31 mouse cellular contexts compared by ENCODE assay signal in the genomic region with DNA sequence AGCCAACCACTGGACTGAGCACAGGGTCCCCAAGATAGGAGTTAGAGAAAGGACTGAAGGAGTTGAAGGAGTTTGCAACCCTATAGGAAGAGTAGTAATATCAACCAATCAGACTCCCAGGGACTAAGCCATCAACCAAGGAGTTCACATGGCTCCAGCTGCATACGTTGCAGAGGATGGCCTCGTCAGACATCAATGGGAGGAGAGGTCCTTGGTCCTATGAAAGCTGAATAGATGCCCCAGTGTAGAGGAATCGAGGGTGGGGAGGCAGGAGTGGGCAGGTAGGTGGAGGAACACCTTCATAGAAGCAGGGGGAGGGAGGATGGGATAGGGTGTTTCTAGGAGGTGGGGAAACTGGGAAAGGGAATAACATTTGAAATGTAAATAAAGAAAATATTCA. TPM values are rescaled to one million over a fixed set of nuclear protein-coding genes. Genes with fewer than 3 reads are reported as not detected.
DNase-seq lines count a peak whose midpoint lies in the region; ATAC-seq and TF ChIP-seq lines count a peak whose summit lies in the region.
"Had no signal": no experiment of that assay in that cellular context is flagged by ENCODE, and none has a peak within 500 bp of the region (broad histone marks: within the 10 kb centered on the region; RNA-seq: fewer than 3 reads in every experiment).

No protein-coding gene starts in this region.

- no peak for DNase-seq in heart, embryonic 10.5 days (ENCODE audit: low spot score)
- DNase-seq in heart, postnatal 25 days (ENCODE audit: low spot score) = no peak
- no peak for DNase-seq in heart, postnatal 14 days
- DNase-seq in heart, postnatal 10 days = no peak
- DNase-seq in heart, postnatal 0 days (ENCODE audit: low spot score) = no peak
- no peak for DNase-seq in yolk sac, embryonic 10.5 days (ENCODE audit: low spot score)
- DNase-seq: adrenal gland, postnatal 10 days; adrenal gland, postnatal 36 days; B cell, adult 2 months; cerebellum, adult 18-20 months; cerebellum, adult 9-10 months; cerebellum, postnatal 14 days; forebrain, postnatal 0 days; gastrocnemius, adult 2 months; gastrocnemius, postnatal 14 days; kidney, adult 2 months had no signal

- intact Hi-C loops in heart, postnatal 25 days (cut with DNase I) = no loop called here
- intact Hi-C loops in heart, postnatal 14 days (cut with DNase I) = no loop called here
- intact Hi-C loops in heart, postnatal 10 days (cut with DNase I) = no loop called here

- H3K4me1 ChIP-seq in heart, embryonic 10.5 days = peaks cover 47% of the 10 kb centered on the region
- H3K4me1 ChIP-seq in heart, embryonic 13.5 days = peaks cover 49% of the 10 kb centered on the region
- peaks cover 37% of the 10 kb centered on the region for H3K4me1 ChIP-seq in heart, embryonic 16.5 days (ENCODE audit: control insufficient read depth, insufficient read depth, low read length)
- H3K4me1 ChIP-seq in heart, postnatal 0 days (ENCODE audit: control insufficient read depth, insufficient read depth) = peaks cover 23% of the 10 kb centered on the region
- H3K4me1 ChIP-seq: embryonic facial prominence, embryonic 12.5 days had no signal

- WGBS in heart, embryonic 10.5 days = 62% methylated on average over 3 of the region's 3 CpGs
- WGBS in heart, embryonic 13.5 days = 45% methylated on average over 3 of the region's 3 CpGs
- 60% methylated on average over 3 of the region's 3 CpGs for WGBS in heart, embryonic 16.5 days
- WGBS in heart, postnatal 0 days = 61% methylated on average over 3 of the region's 3 CpGs

- H3K4me2 ChIP-seq in heart, embryonic 13.5 days = no peak overlapping the region; the same call in 1 of the 2 replicates
- no peak overlapping the region for H3K4me2 ChIP-seq in heart, embryonic 16.5 days (ENCODE audit: low read depth, low read length)
- no peak overlapping the region for H3K4me2 ChIP-seq in heart, postnatal 0 days (ENCODE audit: low read depth, low read length)
- H3K4me2 ChIP-seq: embryonic facial prominence, embryonic 12.5 days; embryonic facial prominence, embryonic 15.5 days; hindbrain, embryonic 12.5 days; hindbrain, embryonic 15.5 days had no signal

- ATAC-seq in heart, embryonic 13.5 days (ENCODE audit: extremely low read depth, insufficient number of reproducible peaks, low FRiP score, low TSS enrichment) = no peak
- no peak for ATAC-seq in heart, embryonic 16.5 days (replicated peaks; ENCODE audit: extremely low read depth, insufficient read depth, low FRiP score)
- ATAC-seq in heart, postnatal 0 days (ENCODE audit: insufficient read depth, low read depth) = no peak
- ATAC-seq: forebrain, embryonic 14.5 days; forebrain, postnatal 0 days; intestine, postnatal 0 days; Patski had no signal

- no peaks in the 10 kb centered on the region for H3K9me3 ChIP-seq in heart, embryonic 10.5 days
- H3K9me3 ChIP-seq in heart, embryonic 13.5 days = no peaks in the 10 kb centered on the region
- no peaks in the 10 kb centered on the region for H3K9me3 ChIP-seq in heart, embryonic 16.5 days (replicated peaks; ENCODE audit: control insufficient read depth, low read length)
- no peaks in the 10 kb centered on the region for H3K9me3 ChIP-seq in heart, postnatal 0 days (replicated peaks; ENCODE audit: control insufficient read depth, low read length)
- H3K9me3 ChIP-seq: embryonic facial prominence, embryonic 12.5 days; embryonic facial prominence, embryonic 15.5 days; G1E; hindbrain, embryonic 12.5 days; hindbrain, embryonic 15.5 days had no signal

- H3K27ac ChIP-seq in heart, embryonic 10.5 days = peak overlapping the region; percentile 56; the same call in 1 of the 2 replicates
- peak overlapping the region; percentile 54 for H3K27ac ChIP-seq in heart, embryonic 13.5 days (replicated peaks)
- peak overlapping the region; percentile 42; the same call in 1 of the 2 replicates for H3K27ac ChIP-seq in heart, embryonic 16.5 days (ENCODE audit: low read length)
- 0 out of 2 replicates have a peak overlapping the region, but pooled peaks have one; percentile 6 for H3K27ac ChIP-seq in heart, postnatal 0 days (ENCODE audit: low read depth)
- H3K27ac ChIP-seq: embryonic facial prominence, embryonic 12.5 days; embryonic facial prominence, embryonic 15.5 days; gastrocnemius, adult 2 months; hindbrain, embryonic 12.5 days; hindbrain, embryonic 15.5 days had no signal

- H3K9ac ChIP-seq in heart, embryonic 13.5 days = no peak overlapping the region
- H3K9ac ChIP-seq in heart, embryonic 16.5 days (ENCODE audit: low read length) = no peak overlapping the region
- no peak overlapping the region for H3K9ac ChIP-seq in heart, postnatal 0 days (replicated peaks; ENCODE audit: low read depth, low read length)
- H3K9ac ChIP-seq: embryonic facial prominence, embryonic 12.5 days; embryonic facial prominence, embryonic 15.5 days; forebrain, postnatal 0 days; hindbrain, embryonic 12.5 days; hindbrain, embryonic 15.5 days had no signal

- TF ChIP-seq EP300 in heart, postnatal 0 days (IDR thresholded peaks at IDR 0.05; ENCODE audit: low read depth) = no peak

- H3K36me3 ChIP-seq in heart, embryonic 10.5 days = no peaks in the 10 kb centered on the region
- H3K36me3 ChIP-seq in heart, embryonic 13.5 days = no peaks in the 10 kb centered on the region
- no peaks in the 10 kb centered on the region for H3K36me3 ChIP-seq in heart, embryonic 16.5 days (ENCODE audit: control insufficient read depth, insufficient read depth)
- H3K36me3 ChIP-seq in heart, postnatal 0 days (replicated peaks; ENCODE audit: control insufficient read depth, insufficient read depth, low read length) = no peaks in the 10 kb centered on the region

- no peak overlapping the region for H3K4me3 ChIP-seq in heart, embryonic 10.5 days
- no peak overlapping the region for H3K4me3 ChIP-seq in heart, embryonic 13.5 days
- H3K4me3 ChIP-seq in heart, embryonic 16.5 days (ENCODE audit: low read length) = no peak overlapping the region
- no peak overlapping the region for H3K4me3 ChIP-seq in heart, postnatal 0 days (ENCODE audit: low read depth, low read length)
- H3K4me3 ChIP-seq: embryonic facial prominence, embryonic 12.5 days; embryonic facial prominence, embryonic 15.5 days; gastrocnemius, adult 2 months; hindbrain, embryonic 12.5 days; hindbrain, embryonic 15.5 days had no signal

- TF ChIP-seq CTCF in heart, postnatal 0 days (IDR thresholded peaks at IDR 0.05; ENCODE audit: low read depth) = no peak

- no peaks in the 10 kb centered on the region for H3K27me3 ChIP-seq in heart, embryonic 10.5 days (ENCODE audit: insufficient read depth, poor library complexity, severe bottlenecking)
- no peaks in the 10 kb centered on the region for H3K27me3 ChIP-seq in heart, embryonic 13.5 days (replicated peaks)
- H3K27me3 ChIP-seq in heart, embryonic 16.5 days (ENCODE audit: control insufficient read depth, insufficient read depth, low read length) = no peaks in the 10 kb centered on the region
- H3K27me3 ChIP-seq in heart, postnatal 0 days (ENCODE audit: control insufficient read depth, insufficient read depth, low read length) = no peaks in the 10 kb centered on the region
- H3K27me3 ChIP-seq: CH12.LX; embryonic facial prominence, embryonic 12.5 days; embryonic facial prominence, embryonic 15.5 days; hindbrain, embryonic 12.5 days; hindbrain, embryonic 15.5 days; Patski had no signal

RNA-seq across cellular contexts. Expression of a gene that starts 8.7 kb away (rescaled TPM):
- 31.3 and 57.0 TPM in 2 replicates for polyA plus RNA-seq in heart, embryonic 10.5 days (2016; fragmentation: Nextera tagmentation; extraction: Ambion mirVana)
- total RNA-seq in heart, postnatal 25 days (2021) = 100 to 1,000 TPM; 182 to 191 TPM
- polyA plus RNA-seq in heart, embryonic 13.5 days (2015; fragmentation: Nextera tagmentation; extraction: Ambion mirVana) = 41.8 and 43.3 TPM in 2 replicates
- total RNA-seq in heart, postnatal 14 days (2021) = 100 to 1,000 TPM; 195 to 220 TPM
- 66.2 and 72.2 TPM in 2 replicates for polyA plus RNA-seq in heart, embryonic 16.5 days (2015; fragmentation: Nextera tagmentation; extraction: Ambion mirVana)
- total RNA-seq in heart, postnatal 10 days (2021) = 100 to 1,000 TPM; 207 to 222 TPM
- total RNA-seq in heart, postnatal 0 days (2014; rRNA removed; ENCODE audit: low replicate concordance) = 120 and 159 TPM in 2 replicates
- 46.5 and 51.3 TPM in 2 replicates for polyA plus RNA-seq in heart, postnatal 0 days (2015; fragmentation: Nextera tagmentation; extraction: Ambion mirVana)
- total RNA-seq: hematopoietic stem cell, adult 5-6 weeks had no signal
- polyA plus RNA-seq: G1E had no signal

RNA-seq across cellular contexts. Expression of a gene that starts 29.9 kb away (rescaled TPM):
- polyA plus RNA-seq in heart, embryonic 10.5 days (2016; fragmentation: Nextera tagmentation; extraction: Ambion mirVana) = 8.1 and 10.4 TPM in 2 replicates
- 1 to 10 TPM; 2.6 to 3.3 TPM for total RNA-seq in heart, postnatal 25 days (2021)
- polyA plus RNA-seq in heart, embryonic 13.5 days (2015; fragmentation: Nextera tagmentation; extraction: Ambion mirVana) = 6.0 and 6.3 TPM in 2 replicates
- 1 to 10 TPM; 4.0 to 4.4 TPM for total RNA-seq in heart, postnatal 14 days (2021)
- polyA plus RNA-seq in heart, embryonic 16.5 days (2015; fragmentation: Nextera tagmentation; extraction: Ambion mirVana) = 8.7 and 9.0 TPM in 2 replicates
- 1 to 10 TPM; 4.2 to 5.3 TPM for total RNA-seq in heart, postnatal 10 days (2021)
- 8.8 and 12.4 TPM in 2 replicates for total RNA-seq in heart, postnatal 0 days (2014; rRNA removed; ENCODE audit: low replicate concordance)
- polyA plus RNA-seq in heart, postnatal 0 days (2015; fragmentation: Nextera tagmentation; extraction: Ambion mirVana) = 9.9 and 11.4 TPM in 2 replicates

RNA-seq across cellular contexts. Expression of a gene that starts 31.4 kb away (rescaled TPM):
- polyA plus RNA-seq in heart, embryonic 10.5 days (2016; fragmentation: Nextera tagmentation; extraction: Ambion mirVana) = not detected in 2 replicates
- total RNA-seq in heart, postnatal 25 days (2021) = not detected
- not detected in 2 replicates for polyA plus RNA-seq in heart, embryonic 13.5 days (2015; fragmentation: Nextera tagmentation; extraction: Ambion mirVana)
- total RNA-seq in heart, postnatal 14 days (2021) = under 1 TPM in 1 of 2 experiments, not detected in 1; 0.12 TPM
- 0.36 and 0.45 TPM in 2 replicates for polyA plus RNA-seq in heart, embryonic 16.5 days (2015; fragmentation: Nextera tagmentation; extraction: Ambion mirVana)
- total RNA-seq in heart, postnatal 10 days (2021) = not detected
- not detected in 2 replicates for total RNA-seq in heart, postnatal 0 days (2014; rRNA removed; ENCODE audit: low replicate concordance)
- polyA plus RNA-seq in heart, postnatal 0 days (2015; fragmentation: Nextera tagmentation; extraction: Ambion mirVana) = not detected in 2 replicates
- total RNA-seq: adrenal gland, adult 18-20 months; adrenal gland, postnatal 36 days had no signal
- polyA plus RNA-seq: embryonic facial prominence, embryonic 12.5 days; G1E; intestine, embryonic 14.5 days; kidney, embryonic 14.5 days had no signal

Comparison
In these comparisons a context has a peak if more than half of its experiments do, and no peak if none do; other contexts are left out.
1. H3K27ac ChIP-seq: peak in every context shown above with its lines; median percentile 56 in heart, embryonic 10.5 days; 54 in heart, embryonic 13.5 days; 42 in heart, embryonic 16.5 days; 6 in heart, postnatal 0 days.